Mouse (Mus musculus) erythroblast, embryonic 14.5 days (primary cell): Measurements from ENCODE around the gene B230217C12Rik. TPM values are rescaled to one million over a fixed set of nuclear protein-coding genes. Genes with fewer than 3 reads are reported as not detected.

Source experiments
- H3K27me3 ChIP-seq: 2 replicates; pipeline ENCODE4 v1.6.1; 2012; ENCODE audit warnings: inconsistent platforms; ENCODE audit not compliant: control insufficient read depth
- H3K36me3 ChIP-seq: 2 replicates; pipeline ENCODE4 v1.6.1; 2012; ENCODE audit warnings: mild to moderate bottlenecking, inconsistent platforms; ENCODE audit not compliant: control insufficient read depth
- H3K4me1 ChIP-seq: 2 replicates; pipeline ENCODE4 v1.6.1; 2012; ENCODE audit warnings: inconsistent platforms; ENCODE audit not compliant: control insufficient read depth
- H3K4me3 ChIP-seq: replicated peaks from 2 replicates; pipeline ENCODE3; 2012; ENCODE audit warnings: moderate library complexity, mild to moderate bottlenecking, inconsistent platforms
- H3K9me3 ChIP-seq: 2 replicates; pipeline ENCODE4 v1.6.1; 2012; ENCODE audit warnings: low read length, inconsistent platforms, mixed read lengths; ENCODE audit not compliant: control insufficient read depth
- GATA1 ChIP-seq: IDR thresholded peaks from 2 replicates; pipeline ENCODE4 v1.6.1; 2012; ENCODE audit warnings: low read length, inconsistent platforms, mixed read lengths
- TAL1 ChIP-seq: IDR thresholded peaks from 3 replicates; pipeline ENCODE4 v1.6.1; 2012; ENCODE audit warnings: low read length, inconsistent platforms, mixed read lengths
- polyA plus RNA-seq: library from polyadenylated mRNA; stranded (reverse); fragments of >175 nt; gene quantifications from 2 replicates; pipeline ENCODE4 v1.2.3, GENCODE M21; 2012

B230217C12Rik gene
- not detected in 2 replicates for polyA plus RNA-seq

GRCm38 (mm10) chr11:97840539-97840954 is at the start of gene B230217C12Rik:
Gene B230217C12Rik, plus strand, starts transcription at chr11:97840780.
- H3K4me3 ChIP-seq: peak within 1 kb of the TSS; percentile 59
- no peaks in the 10 kb centered on the region for H3K9me3 ChIP-seq

GRCm38 (mm10) chr11:97793165-97793564 is 47.4 kb upstream of the B230217C12Rik start:
- Histone ChIP-seq H3K9me3 (no peaks in the 10 kb centered on the region), H3K4me1 (peaks cover 9% of the 10 kb centered on the region), H3K36me3 (no peaks in the 10 kb centered on the region), H3K27me3 (peaks cover 5% of the 10 kb centered on the region), H3K4me3 (no peak overlapping the region)
- TF ChIP-seq TAL1 (no peak), GATA1 (no peak)

More at GRCm38 (mm10) chr11:97840539-97840954, at the start of gene B230217C12Rik:
- peaks cover 8% of the 10 kb centered on the region; the same call in 1 of the 2 replicates for H3K36me3 ChIP-seq
- no peaks in the 10 kb centered on the region for H3K27me3 ChIP-seq
- H3K4me1 ChIP-seq: peaks cover 24% of the 10 kb centered on the region
- no peak for TF ChIP-seq GATA1
- TF ChIP-seq TAL1: no peak

- TF ChIP-seq TAL1 (no peak), GATA1 (no peak)
- H3K4me3 ChIP-seq: no peak overlapping the region
- no peaks in the 10 kb centered on the region for H3K9me3 ChIP-seq
- peaks cover 38% of the 10 kb centered on the region for H3K27me3 ChIP-seq
- H3K36me3 ChIP-seq: no peaks in the 10 kb centered on the region
- peaks cover 43% of the 10 kb centered on the region for H3K4me1 ChIP-seq
These were observed 43.7 kb upstream of the B230217C12Rik start for GRCm38 (mm10) chr11:97796910-97797309.

- H3K4me1 ChIP-seq: peaks cover 45% of the 10 kb centered on the region
- H3K4me3 ChIP-seq: no peak overlapping the region
These were observed 43.1 kb upstream of the B230217C12Rik start for GRCm38 (mm10) chr11:97797369-97798082.

GRCm38 (mm10) chr11:97798083-97798435 is 42.5 kb upstream of the B230217C12Rik start:
- H3K4me3 ChIP-seq: peak overlapping the region; percentile 74
- TF ChIP-seq TAL1: no peak
- TF ChIP-seq GATA1: no peak
- H3K4me1 ChIP-seq: peaks cover 45% of the 10 kb centered on the region
- H3K36me3 ChIP-seq: no peaks in the 10 kb centered on the region
- H3K27me3 ChIP-seq: peaks cover 38% of the 10 kb centered on the region
- no peaks in the 10 kb centered on the region for H3K9me3 ChIP-seq

More at GRCm38 (mm10) chr11:97797369-97798082, 43.1 kb upstream of the B230217C12Rik start:
- Histone ChIP-seq H3K27me3 (peaks cover 38% of the 10 kb centered on the region), H3K9me3 (no peaks in the 10 kb centered on the region), H3K36me3 (no peaks in the 10 kb centered on the region)
- no peak for TF ChIP-seq TAL1
- no peak for TF ChIP-seq GATA1

GRCm38 (mm10) chr11:97798782-97799145 is 41.8 kb upstream of the B230217C12Rik start, which contains the start of gene Lasp1:
Gene Lasp1, plus strand, starts transcription at chr11:97799000.
- H3K36me3 ChIP-seq: no peaks in the 10 kb centered on the region
- no peak for TF ChIP-seq TAL1
- TF ChIP-seq GATA1: no peak
- peaks cover 45% of the 10 kb centered on the region for H3K4me1 ChIP-seq
- H3K4me3 ChIP-seq: peak within 1 kb of the TSS; percentile 74
- no peaks in the 10 kb centered on the region for H3K9me3 ChIP-seq
- H3K27me3 ChIP-seq: peaks cover 38% of the 10 kb centered on the region

- peaks cover 38% of the 10 kb centered on the region for H3K27me3 ChIP-seq
- peak overlapping the region; percentile 74 for H3K4me3 ChIP-seq
- H3K9me3 ChIP-seq: no peaks in the 10 kb centered on the region
- TF ChIP-seq GATA1 (no peak), TAL1 (no peak)
- H3K4me1 ChIP-seq: peaks cover 45% of the 10 kb centered on the region
- no peaks in the 10 kb centered on the region for H3K36me3 ChIP-seq
These were observed 41.2 kb upstream of the B230217C12Rik start for GRCm38 (mm10) chr11:97799146-97799993.

GRCm38 (mm10) chr11:97799994-97800690 is 40.4 kb upstream of the B230217C12Rik start:
- Histone ChIP-seq H3K4me1 (peaks cover 45% of the 10 kb centered on the region), H3K4me3 (peak overlapping the region; percentile 74), H3K27me3 (peaks cover 38% of the 10 kb centered on the region), H3K9me3 (no peaks in the 10 kb centered on the region), H3K36me3 (no peaks in the 10 kb centered on the region)
- no peak for TF ChIP-seq TAL1
- no peak for TF ChIP-seq GATA1
